Mouse (Mus musculus) MEL (cell line): ENCODE results near the gene Abhd16a. TPM values are rescaled to one million over a fixed set of nuclear protein-coding genes. Genes with fewer than 3 reads are reported as not detected.

ENCODE experiments used
- DNase-seq: peaks from one replicate; pipeline ENCODE4 v3.0.0; 2011; ENCODE audit warnings: low read depth, low spot score
- H3K27ac ChIP-seq: 2 replicates; pipeline ENCODE4 v1.5.1; 2012; ENCODE audit warnings: low read depth, mild to moderate bottlenecking, control low read depth, low read length, moderate library complexity; ENCODE audit not compliant: control insufficient read depth
- H3K27me3 ChIP-seq, 2 experiments: fragments of 150-350 bp in 1 of 2; sonication (generic) in 1 of 2; 2 replicates each; pipeline ENCODE4 v1.6.1; 2012; ENCODE audit warnings: low read length in 2 of 2, mild to moderate bottlenecking in 2 of 2, improper control_type of control experiment in 1 of 2, moderate library complexity in 1 of 2; ENCODE audit not compliant: insufficient read depth in 2 of 2, control insufficient read depth in 1 of 2
- H3K36me3 ChIP-seq, 2 experiments: 2 replicates each; pipeline ENCODE4 v1.6.1; 2012 to 2014; ENCODE audit warnings: low read length in 2 of 2, improper control_type of control experiment in 1 of 2, inconsistent platforms in 1 of 2, mild to moderate bottlenecking in 1 of 2; ENCODE audit not compliant: insufficient read depth in 2 of 2, control insufficient read depth in 1 of 2
- H3K4me1 ChIP-seq, 2 experiments: fragments of 150-350 bp in 1 of 2; sonication (generic) in 1 of 2; 2 replicates each; pipeline ENCODE4 v1.6.1; 2012; ENCODE audit warnings: low read length in 2 of 2, improper control_type of control experiment in 1 of 2, mild to moderate bottlenecking in 1 of 2; ENCODE audit not compliant: insufficient read depth in 2 of 2, control insufficient read depth in 1 of 2
- H3K4me3 ChIP-seq, 2 experiments: fragments of 150-350 bp in 1 of 2; sonication (generic) in 1 of 2; 2 replicates each; pipeline ENCODE4 v1.5.1; 2012; ENCODE audit warnings: low read depth in 2 of 2, low read length in 2 of 2, mild to moderate bottlenecking in 2 of 2, moderate library complexity in 2 of 2, control low read depth in 1 of 2, improper control_type of control experiment in 1 of 2; ENCODE audit not compliant: control insufficient read depth in 1 of 2, insufficient read depth in 1 of 2
- H3K79me2 ChIP-seq: 2 replicates; pipeline ENCODE4 v1.6.1; 2012; ENCODE audit warnings: mild to moderate bottlenecking, low read length, moderate library complexity; ENCODE audit not compliant: control insufficient read depth, poor library complexity, insufficient read depth
- H3K9ac ChIP-seq: 2 replicates; pipeline ENCODE4 v1.6.1; 2012; ENCODE audit warnings: low read depth, mild to moderate bottlenecking, control low read depth, low read length, moderate library complexity; ENCODE audit not compliant: control insufficient read depth, poor library complexity, severe bottlenecking
- H3K9me3 ChIP-seq: fragments of 150-350 bp; sonication (generic); replicated peaks from 2 replicates; pipeline ENCODE4 v1.6.1; 2012; ENCODE audit warnings: mild to moderate bottlenecking, low read length, improper control_type of control experiment, moderate library complexity; ENCODE audit not compliant: insufficient read depth
- BHLHE40 ChIP-seq: IDR thresholded peaks from 2 replicates; pipeline ENCODE4 v1.6.1; 2012; ENCODE audit warnings: low read depth, mild to moderate bottlenecking, inconsistent platforms, low read length, improper control_type of control experiment, borderline replicate concordance
- CHD1 ChIP-seq: IDR thresholded peaks from 2 replicates; pipeline ENCODE4 v1.6.1; 2012; ENCODE audit warnings: low read depth, mild to moderate bottlenecking, inconsistent platforms, low read length, improper control_type of control experiment
- CHD2 ChIP-seq: IDR thresholded peaks from 2 replicates; pipeline ENCODE4 v1.6.1; 2011; ENCODE audit warnings: low read length, improper control_type of control experiment
- CTCF ChIP-seq, 3 experiments: IDR thresholded peaks in 2 of 3; conservative IDR thresholded peaks in 1 of 3; 2 replicates each; pipeline ENCODE4 v1.5.1; 2011 to 2012; ENCODE audit warnings: low read length in 3 of 3, low read depth in 2 of 3, mild to moderate bottlenecking in 2 of 3, improper control_type of control experiment in 1 of 3, inconsistent platforms in 1 of 3, mixed read lengths in 1 of 3, moderate library complexity in 1 of 3; ENCODE audit not compliant: control insufficient read depth in 1 of 3, insufficient read depth in 1 of 3, poor library complexity in 1 of 3, severe bottlenecking in 1 of 3
- ELF1 ChIP-seq: IDR thresholded peaks from 2 replicates; pipeline ENCODE4 v1.6.1; 2014; ENCODE audit warnings: low read depth, mild to moderate bottlenecking, inconsistent platforms, low read length, improper control_type of control experiment, moderate library complexity
- EP300 ChIP-seq, 2 experiments: IDR thresholded peaks; 2 replicates each; pipeline ENCODE4 v1.6.1; 2011; ENCODE audit warnings: improper control_type of control experiment in 2 of 2, low read length in 2 of 2, low read depth in 1 of 2, mild to moderate bottlenecking in 1 of 2
- ETS1 ChIP-seq: IDR thresholded peaks from 2 replicates; pipeline ENCODE4 v1.6.1; 2012; ENCODE audit warnings: low read depth, mild to moderate bottlenecking, inconsistent platforms, low read length, improper control_type of control experiment, moderate library complexity
- GATA1 ChIP-seq: IDR thresholded peaks from 2 replicates; pipeline ENCODE4 v1.6.1; 2011; ENCODE audit warnings: low read depth, low read length, improper control_type of control experiment
- HCFC1 ChIP-seq: IDR thresholded peaks from 2 replicates; pipeline ENCODE4 v1.6.1; 2012; ENCODE audit warnings: low read depth, mild to moderate bottlenecking, inconsistent platforms, low read length, improper control_type of control experiment, moderate library complexity
- JUND ChIP-seq: IDR thresholded peaks from 2 replicates; pipeline ENCODE4 v1.6.1; 2011; ENCODE audit warnings: low read depth, mild to moderate bottlenecking, improper control_type of control experiment, low read length
- KAT2A ChIP-seq: conservative IDR thresholded peaks from 2 replicates; pipeline ENCODE4 v1.6.1; 2012; ENCODE audit warnings: low read depth, low read length, improper control_type of control experiment, inconsistent platforms
- MAFK ChIP-seq: IDR thresholded peaks from 2 replicates; pipeline ENCODE4 v1.6.1; 2011; ENCODE audit warnings: low read depth, mild to moderate bottlenecking, low read length, improper control_type of control experiment, borderline replicate concordance
- MAZ ChIP-seq: IDR thresholded peaks from 2 replicates; pipeline ENCODE4 v1.6.1; 2012; ENCODE audit warnings: low read depth, mild to moderate bottlenecking, inconsistent platforms, low read length, improper control_type of control experiment
- MXI1 ChIP-seq: IDR thresholded peaks from 2 replicates; pipeline ENCODE4 v1.6.1; 2011; ENCODE audit warnings: mild to moderate bottlenecking, low read depth, low read length, improper control_type of control experiment
- MYC ChIP-seq: IDR thresholded peaks from 2 replicates; pipeline ENCODE4 v1.6.1; 2011; ENCODE audit warnings: low read depth, mild to moderate bottlenecking, low read length, improper control_type of control experiment, moderate library complexity
- NELFE ChIP-seq: IDR thresholded peaks from 2 replicates; pipeline ENCODE4 v1.6.1; 2011; ENCODE audit warnings: low read depth, low read length, improper control_type of control experiment
- NRF1 ChIP-seq: IDR thresholded peaks from 2 replicates; pipeline ENCODE4 v1.6.1; 2014; ENCODE audit warnings: low read depth, mild to moderate bottlenecking, inconsistent platforms, low read length, improper control_type of control experiment, moderate library complexity; ENCODE audit not compliant: poor library complexity, insufficient read depth, severe bottlenecking
- POLR2A ChIP-seq, 2 experiments: IDR thresholded peaks; 2 replicates each; pipeline ENCODE4 v1.6.1; 2011 to 2012; ENCODE audit warnings: low read length in 2 of 2, mild to moderate bottlenecking in 2 of 2, control low read depth in 1 of 2, improper control_type of control experiment in 1 of 2, low read depth in 1 of 2, moderate library complexity in 1 of 2; ENCODE audit not compliant: control insufficient read depth in 1 of 2, insufficient read depth in 1 of 2, poor library complexity in 1 of 2
- POLR2AphosphoS2 ChIP-seq: IDR thresholded peaks from 2 replicates; pipeline ENCODE4 v1.6.1; 2011; ENCODE audit warnings: low read length, improper control_type of control experiment
- POLR2AphosphoS5 ChIP-seq: IDR thresholded peaks from 2 replicates; pipeline ENCODE4 v1.6.1; 2012; ENCODE audit warnings: low read depth, borderline replicate concordance, mild to moderate bottlenecking, inconsistent platforms, low read length, moderate library complexity, mixed read lengths
- RCOR1 ChIP-seq: IDR thresholded peaks from 2 replicates; pipeline ENCODE4 v1.6.1; 2012; ENCODE audit warnings: low read depth, mild to moderate bottlenecking, inconsistent platforms, low read length, improper control_type of control experiment
- SIN3A ChIP-seq: IDR thresholded peaks from 2 replicates; pipeline ENCODE4 v1.6.1; 2012; ENCODE audit warnings: low read length, improper control_type of control experiment, inconsistent platforms
- TAL1 ChIP-seq: IDR thresholded peaks from 2 replicates; pipeline ENCODE4 v1.6.1; 2012; ENCODE audit warnings: mild to moderate bottlenecking, inconsistent platforms, low read length, moderate library complexity, mixed read lengths
- TBP ChIP-seq: IDR thresholded peaks from 2 replicates; pipeline ENCODE4 v1.8.0; 2011; ENCODE audit warnings: low read depth, low read length, improper control_type of control experiment
- TCF12 ChIP-seq: IDR thresholded peaks from 2 replicates; pipeline ENCODE4 v1.6.1; 2014; ENCODE audit warnings: low read depth, mild to moderate bottlenecking, inconsistent platforms, low read length, improper control_type of control experiment, moderate library complexity
- USF2 ChIP-seq, 2 experiments: IDR thresholded peaks; 2 replicates each; pipeline ENCODE4 v1.6.1; 2011 to 2012; ENCODE audit warnings: improper control_type of control experiment in 2 of 2, low read length in 2 of 2, borderline replicate concordance in 1 of 2, inconsistent platforms in 1 of 2, low read depth in 1 of 2, mild to moderate bottlenecking in 1 of 2; ENCODE audit not compliant: insufficient read depth in 1 of 2
- ZC3H11A ChIP-seq: IDR thresholded peaks from 2 replicates; pipeline ENCODE4 v1.6.1; 2012; ENCODE audit warnings: low read depth, mild to moderate bottlenecking, inconsistent platforms, low read length, improper control_type of control experiment
- ZKSCAN1 ChIP-seq: IDR thresholded peaks from 2 replicates; pipeline ENCODE4 v1.6.1; 2012; ENCODE audit warnings: low read depth, mild to moderate bottlenecking, inconsistent platforms, low read length, improper control_type of control experiment, moderate library complexity
- ZNF384 ChIP-seq: IDR thresholded peaks from 2 replicates; pipeline ENCODE4 v1.6.1; 2012; ENCODE audit warnings: low read depth, mild to moderate bottlenecking, inconsistent platforms, low read length, improper control_type of control experiment
- polyA plus RNA-seq, 2 experiments: library from polyadenylated mRNA; stranded (reverse) in 1 of 2; unstranded in 1 of 2; fragments of >175 nt in 1 of 2; fragments of >200 nt in 1 of 2; gene quantifications; 2 replicates each; pipeline versions ENCODE4 v1.2.1 to v1.2.4; 2012; ENCODE audit warnings: low replicate concordance in 2 of 2, low read depth in 1 of 2; ENCODE audit not compliant: insufficient read length in 2 of 2, insufficient read depth in 1 of 2, missing spikeins in 1 of 2
- total RNA-seq: library from RNA; depleted of rRNA; stranded (reverse); fragments of 300-350 nt; gene quantifications from 2 replicates; pipeline ENCODE4 v1.2.3, GENCODE M21; 2012

Gene Abhd16a
- total and polyA plus RNA-seq, 3 experiments, result 96.1 to 126 TPM; not detected in 1

GRCm38 (mm10) chr17:35045807-35046680 lies 43.0 kb upstream of the Abhd16a start (continued):
- TF ChIP-seq NRF1, result no peak
- no peak for TF ChIP-seq KAT2A
- peak; percentile 42; the same call in 1 of the 2 replicates for TF ChIP-seq TCF12
- no peak for TF ChIP-seq TBP
- TF ChIP-seq CHD2, result no peak
- TF ChIP-seq ETS1, result peak; percentile 58; the same call in 1 of the 2 replicates
- no peak for TF ChIP-seq GATA1
- 0 out of 2 replicates have a peak, but pooled peaks have one; percentile 38 for TF ChIP-seq MAZ
- no peak for TF ChIP-seq MAFK
- TF ChIP-seq HCFC1, result no peak
- no peak for TF ChIP-seq CTCF (IDR thresholded peaks at IDR 0.05 in 2 of 3, conservative IDR thresholded peaks at IDR 0.05 in 1 of 3; ENCODE audit: control insufficient read depth in 1 of 3, insufficient read depth in 1 of 3, low read depth in 2 of 3, low read length in 3 of 3, poor library complexity in 1 of 3, severe bottlenecking in 1 of 3)
- no peak for TF ChIP-seq RCOR1
- TF ChIP-seq BHLHE40, result no peak
- TF ChIP-seq ZKSCAN1, result no peak
- TF ChIP-seq CHD1, result no peak
- peak; percentile 61; the same call in 1 of the 2 replicates for TF ChIP-seq POLR2AphosphoS2
- TF ChIP-seq POLR2A (IDR thresholded peaks at IDR 0.05; ENCODE audit: control insufficient read depth in 1 of 2, insufficient read depth in 1 of 2, low read depth in 1 of 2, low read length in 2 of 2, poor library complexity in 1 of 2), result peak; percentile 43 to 67; a peak in 3 of 4 replicates
- no peak for TF ChIP-seq USF2 (IDR thresholded peaks at IDR 0.05; ENCODE audit: borderline replicate concordance in 1 of 2, insufficient read depth in 1 of 2, low read depth in 1 of 2, low read length in 2 of 2)

- DNase-seq, result peak; percentile 99
- peak within 1 kb of the TSS; percentile 47 to 53 for H3K4me3 ChIP-seq
- H3K27me3 ChIP-seq, result no peaks in the 10 kb centered on the region
- H3K27ac ChIP-seq, result peak within 1 kb of the TSS; percentile 98
- peak within 1 kb of the TSS; percentile 85 for H3K9ac ChIP-seq
- H3K36me3 ChIP-seq, result peaks cover 0 to 28% of the 10 kb centered on the region in 2 experiments; a peak in 2 of 4 replicates
- H3K4me1 ChIP-seq, result peaks cover 7 to 39% of the 10 kb centered on the region in 2 experiments
- peaks cover 18% of the 10 kb centered on the region for H3K79me2 ChIP-seq
- H3K9me3 ChIP-seq, result no peaks in the 10 kb centered on the region
- TF ChIP-seq USF2 (IDR thresholded peaks at IDR 0.05; ENCODE audit: borderline replicate concordance in 1 of 2, insufficient read depth in 1 of 2, low read depth in 1 of 2, low read length in 2 of 2) (no peak), ELF1 (no peak), EP300 (IDR thresholded peaks at IDR 0.05; ENCODE audit: low read depth in 1 of 2, low read length in 2 of 2) (peak; percentile 47 to 53; a peak in 2 of 4 replicates), POLR2AphosphoS5 (no peak), ZC3H11A (no peak), TAL1 (peak; percentile 8; the same call in 1 of the 2 replicates), NRF1 (0 out of 2 replicates have a peak, but pooled peaks have one; percentile 13), SIN3A (peak; percentile 64), TBP (peak; percentile 66; the same call in 1 of the 2 replicates), MXI1 (peak; percentile 34), CHD2 (no peak), MAZ (no peak), ZNF384 (no peak; the same call in 1 of the 2 replicates), NELFE (no peak), HCFC1 (peak; percentile 46; the same call in 1 of the 2 replicates), ETS1 (peak; percentile 35; the same call in 1 of the 2 replicates), MAFK (no peak), JUND (no peak), CTCF (IDR thresholded peaks at IDR 0.05 in 2 of 3, conservative IDR thresholded peaks at IDR 0.05 in 1 of 3; ENCODE audit: control insufficient read depth in 1 of 3, insufficient read depth in 1 of 3, low read depth in 2 of 3, low read length in 3 of 3, poor library complexity in 1 of 3, severe bottlenecking in 1 of 3) (no peak), TCF12 (peak; percentile 24; the same call in 1 of the 2 replicates), MYC (no peak)
These were observed 42.2 kb upstream of the Abhd16a start, which contains the start of gene Msh5 for GRCm38 (mm10) chr17:35046681-35047455. Gene Msh5, minus strand, starts transcription at chr17:35046745.
